Mouse (Mus musculus) spleen, postnatal 10 days (tissue): ENCODE data around the gene Cst13.
A peak's percentile ranks its signal among the peaks of the same experiment; 100 is the strongest.

Source experiments
- DNase-seq, 2 experiments: peaks; one replicate each; pipeline ENCODE4 v3.0.0; 2021 to 2022; ENCODE audit warnings: low spot score in 2 of 2

The Cst13 gene

DNA sequence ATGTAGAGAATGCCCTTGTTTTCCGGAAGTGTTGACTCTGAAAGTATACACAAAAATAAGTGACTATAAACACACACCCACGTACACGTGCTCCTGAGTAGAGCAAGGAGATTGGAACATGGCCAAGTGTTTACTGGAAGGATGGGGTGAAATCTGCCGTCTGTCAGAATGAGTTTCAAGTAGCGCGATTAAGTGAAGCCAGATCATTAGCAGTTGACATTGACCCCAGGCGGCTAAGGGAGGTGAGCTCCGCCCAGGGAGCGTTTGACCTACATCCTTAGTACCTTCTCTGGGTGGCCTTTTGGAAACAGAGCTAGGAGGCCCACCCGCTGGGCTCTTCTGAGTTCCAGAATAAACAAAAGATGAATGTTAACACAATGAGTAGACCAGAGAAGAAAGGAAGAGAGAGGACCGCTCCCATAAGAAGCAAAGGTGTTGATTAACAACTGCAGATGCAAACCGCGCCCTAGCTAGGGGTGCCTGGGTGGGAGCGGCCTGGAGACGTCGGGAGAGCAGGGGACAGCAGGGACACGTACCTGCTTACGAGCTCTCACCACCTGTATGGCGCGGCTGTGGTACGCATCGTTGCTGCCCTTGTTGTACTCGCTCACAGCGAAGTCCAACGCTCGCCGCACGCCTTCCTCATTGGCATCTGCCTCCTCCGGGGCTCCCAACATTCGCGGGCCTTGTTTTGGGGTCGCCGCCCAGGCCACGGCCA is 54.9 kb downstream of the Cst13 start:
- DNase-seq, result no peak

DNA sequence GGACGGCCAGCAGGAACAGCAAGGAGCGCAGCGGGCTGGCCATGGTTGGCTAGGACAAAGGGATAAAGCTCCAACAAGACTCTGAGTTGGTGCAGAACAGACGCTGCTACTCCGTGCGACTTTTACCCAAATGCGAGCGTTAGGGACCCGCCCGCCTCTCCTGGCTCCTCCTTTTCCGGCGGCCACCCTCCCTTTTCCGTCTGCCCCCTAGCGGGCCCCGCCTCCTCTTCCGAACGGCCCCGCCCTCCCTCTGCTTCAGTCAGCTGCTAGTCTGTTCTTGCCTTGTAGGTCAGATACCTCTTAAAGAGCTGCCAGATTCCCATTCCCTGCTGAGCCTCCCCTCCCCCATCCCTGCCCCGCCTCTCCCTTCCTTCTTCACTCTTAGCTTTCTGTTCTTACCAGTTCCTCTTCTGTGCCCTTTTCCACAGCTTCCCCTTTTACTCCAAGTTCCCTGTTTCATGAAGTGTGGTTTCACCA is 55.5 kb downstream of the Cst13 start, which contains the start of gene Cst3:
Gene Cst3 (minus strand): TSS at position 358 of the 477 bp plus-strand sequence.
- DNase-seq, result peak; percentile 70 to 89

DNA sequence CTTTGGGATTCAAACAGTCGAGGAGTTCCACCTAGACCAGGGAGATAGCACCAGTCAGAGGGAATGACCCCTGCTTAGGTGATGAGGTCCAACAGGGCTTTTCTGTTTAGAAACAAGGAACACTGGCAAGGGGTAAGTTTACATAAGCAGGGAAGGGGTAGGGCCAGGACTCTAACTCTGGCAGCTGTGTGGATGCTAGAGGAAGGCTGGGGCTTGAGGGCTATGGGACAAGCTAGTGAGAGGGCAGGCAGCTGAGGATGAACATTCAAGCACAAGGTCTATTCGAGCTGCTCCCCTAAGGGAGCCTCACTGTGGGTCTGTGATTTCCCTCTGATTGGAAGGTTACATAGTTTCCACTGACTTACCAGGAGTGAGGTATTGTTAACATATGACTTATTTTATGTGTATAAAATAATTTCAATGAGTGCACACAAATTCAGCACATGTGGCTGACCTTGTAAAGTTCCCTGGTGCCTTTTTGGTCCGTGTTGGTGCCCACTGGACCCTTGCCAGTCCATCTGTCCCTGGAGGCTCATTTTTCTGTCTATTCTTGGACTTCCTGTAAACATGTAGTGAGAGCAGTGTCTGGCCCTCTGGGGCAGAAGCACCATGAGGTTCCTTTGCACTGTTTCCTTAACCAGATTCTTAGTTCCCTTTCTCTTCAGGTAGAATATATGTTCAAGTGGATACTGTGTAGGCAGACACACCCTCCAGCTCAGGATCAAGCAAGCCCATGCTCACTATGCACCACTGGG is 57.3 kb downstream of the Cst13 start:
- peak in 1 of 2 experiments; percentile 22 for DNase-seq

DNA sequence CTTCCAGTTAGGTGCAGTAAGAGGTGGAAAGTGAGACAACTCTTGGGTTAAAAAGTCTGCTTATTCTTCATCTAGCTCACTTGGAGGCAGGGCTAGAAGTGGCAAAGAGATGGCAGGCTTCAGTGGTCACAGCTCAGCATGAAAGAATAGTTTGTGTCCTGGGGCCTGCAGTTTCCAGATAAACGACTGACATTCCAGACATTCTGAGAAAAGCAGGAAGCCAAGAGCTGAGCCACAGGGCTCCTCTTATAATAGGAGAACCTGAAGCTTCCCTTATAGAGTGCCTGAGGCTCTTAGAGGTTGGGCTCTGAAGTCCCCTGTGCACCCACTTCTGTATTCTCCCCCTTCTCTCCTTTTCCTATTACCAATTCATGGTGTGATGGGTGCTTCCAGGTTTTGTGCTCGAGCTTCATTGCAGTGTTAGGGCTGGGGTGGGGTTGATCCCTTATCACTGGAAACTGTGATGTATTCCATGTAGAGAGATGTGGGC is 58.8 kb downstream of the Cst13 start:
- DNase-seq, result no peak

DNA sequence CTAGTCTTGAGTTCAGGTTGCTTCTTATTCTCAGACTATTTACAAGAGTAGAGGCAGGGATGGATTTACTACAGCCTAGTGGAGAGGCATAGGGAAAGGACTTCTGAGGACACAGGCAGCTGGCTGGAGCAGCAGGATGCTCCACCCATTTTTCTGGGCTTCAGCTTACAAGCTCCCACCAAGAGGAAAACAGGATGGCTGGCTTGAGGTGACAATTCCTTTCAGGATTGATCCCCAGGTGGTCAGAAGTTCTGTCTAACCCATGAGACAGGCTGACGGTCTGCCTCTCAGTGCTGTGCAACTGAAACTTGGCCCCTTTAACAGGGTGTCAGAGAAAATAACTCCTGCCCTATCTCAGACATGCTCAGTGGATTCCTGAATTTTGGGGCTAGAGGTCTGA is 59.3 kb downstream of the Cst13 start:
- no peak for DNase-seq
